Mouse (Mus musculus) forebrain, embryonic 11.5 days (tissue): ENCODE results near the gene Obp1a. TPM values are rescaled to one million over a fixed set of nuclear protein-coding genes. Genes with fewer than 3 reads are reported as not detected.

Experiments used
- ATAC-seq: fragments of 200-750 bp; cut with Nextera tagmentation; replicated peaks from 2 replicates; pipeline ENCODE4 v1.8.0; 2017; ENCODE audit warnings: moderate TSS enrichment; ENCODE audit not compliant: low FRiP score
- DNase-seq: peaks from one replicate; pipeline ENCODE4 v3.0.0-alpha.2; 2017; ENCODE audit warnings: low spot score
- H3K27ac ChIP-seq: fragments of 300-500 bp; sonication (generic); 2 replicates; pipeline ENCODE4 v1.5.1; 2014; ENCODE audit warnings: low read depth, low read length
- H3K27me3 ChIP-seq: fragments of 300-500 bp; sonication (generic); 2 replicates; pipeline ENCODE4 v1.6.1; 2014; ENCODE audit warnings: mild to moderate bottlenecking, low read length, mixed read lengths; ENCODE audit not compliant: control insufficient read depth, insufficient read depth
- H3K36me3 ChIP-seq: fragments of 300-500 bp; sonication (generic); 2 replicates; pipeline ENCODE4 v1.6.1; 2014; ENCODE audit warnings: mild to moderate bottlenecking, low read length, moderate library complexity, mixed read lengths; ENCODE audit not compliant: control insufficient read depth, insufficient read depth
- H3K4me1 ChIP-seq: fragments of 300-500 bp; sonication (generic); replicated peaks from 2 replicates; pipeline ENCODE4 v1.6.1; 2014; ENCODE audit warnings: low read length, mixed read lengths; ENCODE audit not compliant: control insufficient read depth, insufficient read depth
- H3K4me2 ChIP-seq: fragments of 300-500 bp; sonication (generic); 2 replicates; pipeline ENCODE4 v1.6.1; 2014; ENCODE audit warnings: low read depth, mild to moderate bottlenecking, low read length, moderate library complexity, mixed read lengths; ENCODE audit not compliant: severe bottlenecking
- H3K4me3 ChIP-seq: fragments of 300-500 bp; sonication (generic); 2 replicates; pipeline ENCODE4 v1.5.1; 2014; ENCODE audit warnings: low read depth, low read length
- H3K9ac ChIP-seq: fragments of 300-500 bp; sonication (generic); 2 replicates; pipeline ENCODE4 v1.6.1; 2014; ENCODE audit warnings: low read length
- H3K9me3 ChIP-seq: fragments of 300-500 bp; sonication (generic); 2 replicates; pipeline ENCODE4 v1.6.1; 2016; ENCODE audit warnings: low read length, mixed read lengths; ENCODE audit not compliant: control insufficient read depth
- WGBS: fragments of 180-500 bp; shearing (Covaris S2); extraction: QIAGEN DNeasy Blood & Tissue Kit; methylation state at CpG from one replicate; pipeline ENCODE4 v1.1.7; 2014; 5-methylcytosine and 5-hydroxymethylcytosine counted together
- polyA plus RNA-seq: library from polyadenylated mRNA; unstranded; fragments of >200 nt; fragmentation: Nextera tagmentation; extraction: Ambion mirVana; gene quantifications from 2 replicates; pipeline ENCODE4 v1.2.1, GENCODE M21; 2014

Gene Obp1a
- not detected in 2 replicates for polyA plus RNA-seq

DNA sequence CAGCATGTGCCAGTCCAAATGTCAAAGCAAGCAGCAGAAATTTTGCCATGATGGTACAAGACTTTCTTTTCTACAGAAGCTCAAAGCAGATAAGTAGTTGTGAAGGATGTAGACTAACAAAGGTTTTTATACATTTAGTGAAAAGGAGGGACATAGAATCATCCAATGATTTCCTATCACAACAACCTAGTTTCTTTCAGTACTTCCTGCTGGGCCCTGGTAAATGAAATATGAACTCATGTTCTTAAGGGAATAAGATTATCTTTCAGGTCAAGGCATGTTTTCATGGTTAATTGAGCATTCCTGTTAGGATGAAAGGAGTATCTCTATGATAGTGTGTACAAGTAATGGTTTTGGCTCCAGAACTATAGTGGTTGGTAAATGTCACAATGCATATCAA is at the start of gene Obp1a:
Obp1a (minus strand) TSS at position 101 of the 400 bp plus-strand sequence.
- no peak within 1 kb of the TSS for H3K9ac ChIP-seq
- DNase-seq (no peak), ATAC-seq (no peak)
- no peaks in the 10 kb centered on the region for H3K27me3 ChIP-seq
- H3K4me3 ChIP-seq = no peak within 1 kb of the TSS
- no peak within 1 kb of the TSS for H3K27ac ChIP-seq
- H3K9me3 ChIP-seq = no peaks in the 10 kb centered on the region
- no peak within 1 kb of the TSS for H3K4me2 ChIP-seq
- H3K4me1 ChIP-seq = no peaks in the 10 kb centered on the region
- no peaks in the 10 kb centered on the region for H3K36me3 ChIP-seq

DNA sequence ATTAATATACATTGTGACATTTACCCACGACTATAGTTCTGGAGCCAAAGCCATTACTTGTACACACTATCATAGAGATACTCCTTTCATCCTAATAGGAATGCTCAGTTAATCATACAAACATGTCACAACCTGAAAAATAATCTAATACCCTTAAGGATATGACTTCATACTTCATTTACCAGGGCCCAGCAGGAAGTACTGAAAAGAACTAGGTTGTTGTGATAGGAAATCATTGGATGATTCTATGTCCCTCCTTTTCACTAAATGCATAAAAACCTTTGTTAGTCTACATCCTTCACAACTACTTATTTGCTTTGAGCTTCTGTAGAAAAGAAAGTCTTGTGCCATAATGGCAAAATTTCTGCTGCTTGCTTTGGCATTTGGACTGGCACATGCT is 34.0 kb upstream of the Obp1a start, which contains the start of gene Gm5938:
Gm5938 (plus strand) TSS at position 301 of the 400 bp plus-strand sequence.
- Histone ChIP-seq H3K27ac (no peak within 1 kb of the TSS), H3K4me2 (no peak within 1 kb of the TSS), H3K4me3 (no peak within 1 kb of the TSS), H3K27me3 (no peaks in the 10 kb centered on the region), H3K4me1 (no peaks in the 10 kb centered on the region), H3K9ac (no peak within 1 kb of the TSS), H3K36me3 (no peaks in the 10 kb centered on the region), H3K9me3 (no peaks in the 10 kb centered on the region)
- no peak for DNase-seq
- ATAC-seq = no peak
- WGBS = 68% methylated on average over 1 of the region's 1 CpGs

Other genes starting within 250 kb of the Obp1a start
- gene Pbsn, start 237.8 kb downstream of the Obp1a start, polyA plus RNA-seq = not detected in 2 replicates
- gene Gm14744, start 226.6 kb downstream of the Obp1a start, polyA plus RNA-seq = not detected in 2 replicates
- gene 5430402E10Rik, start 166.3 kb downstream of the Obp1a start, polyA plus RNA-seq = not detected in 2 replicates
- not detected in 2 replicates for gene Gm5938, start 34.1 kb upstream of the Obp1a start, polyA plus RNA-seq
- not detected in 2 replicates for gene Obp1b, start 95.4 kb upstream of the Obp1a start, polyA plus RNA-seq
- gene Gm14743, start 154.5 kb upstream of the Obp1a start, polyA plus RNA-seq = not detected in 2 replicates